Mouse (Mus musculus) heart, postnatal 0 days (tissue): Measurements from ENCODE around the gene Rtp3.

ENCODE experiments used
- CTCF ChIP-seq: IDR thresholded peaks from 2 replicates; pipeline ENCODE4 v1.5.1; 2016; ENCODE audit warnings: antibody characterized with exemption, control low read depth, low read depth
- EP300 ChIP-seq: IDR thresholded peaks from 2 replicates; pipeline ENCODE4 v1.6.1; 2016; ENCODE audit warnings: antibody characterized with exemption, low read depth

DNA sequence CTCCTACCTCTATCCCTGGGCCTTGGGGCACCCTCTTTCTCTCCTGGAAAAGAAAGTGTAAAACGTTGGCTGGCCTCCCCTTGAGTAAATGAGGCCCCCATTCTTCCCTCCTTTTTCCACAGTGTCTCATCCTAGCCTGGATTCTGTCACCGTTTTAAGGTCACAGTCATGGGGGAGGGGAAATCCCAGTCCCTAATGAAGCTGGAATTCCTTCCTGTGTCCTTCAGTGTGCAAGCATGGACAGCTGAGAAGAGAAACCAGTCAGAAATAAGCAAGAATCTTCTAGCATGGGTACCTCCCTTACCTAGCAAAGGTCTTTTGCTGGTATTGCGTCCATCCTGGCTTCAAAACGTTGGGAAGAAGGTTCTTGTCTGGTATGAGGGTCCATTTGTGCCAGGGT is 1.2 kb downstream of the Rtp3 start:
- TF ChIP-seq CTCF: no peak
- no peak for TF ChIP-seq EP300
